Mouse (Mus musculus): ENCODE results near the gene Zfp575.

Gene Zfp575

DNA sequence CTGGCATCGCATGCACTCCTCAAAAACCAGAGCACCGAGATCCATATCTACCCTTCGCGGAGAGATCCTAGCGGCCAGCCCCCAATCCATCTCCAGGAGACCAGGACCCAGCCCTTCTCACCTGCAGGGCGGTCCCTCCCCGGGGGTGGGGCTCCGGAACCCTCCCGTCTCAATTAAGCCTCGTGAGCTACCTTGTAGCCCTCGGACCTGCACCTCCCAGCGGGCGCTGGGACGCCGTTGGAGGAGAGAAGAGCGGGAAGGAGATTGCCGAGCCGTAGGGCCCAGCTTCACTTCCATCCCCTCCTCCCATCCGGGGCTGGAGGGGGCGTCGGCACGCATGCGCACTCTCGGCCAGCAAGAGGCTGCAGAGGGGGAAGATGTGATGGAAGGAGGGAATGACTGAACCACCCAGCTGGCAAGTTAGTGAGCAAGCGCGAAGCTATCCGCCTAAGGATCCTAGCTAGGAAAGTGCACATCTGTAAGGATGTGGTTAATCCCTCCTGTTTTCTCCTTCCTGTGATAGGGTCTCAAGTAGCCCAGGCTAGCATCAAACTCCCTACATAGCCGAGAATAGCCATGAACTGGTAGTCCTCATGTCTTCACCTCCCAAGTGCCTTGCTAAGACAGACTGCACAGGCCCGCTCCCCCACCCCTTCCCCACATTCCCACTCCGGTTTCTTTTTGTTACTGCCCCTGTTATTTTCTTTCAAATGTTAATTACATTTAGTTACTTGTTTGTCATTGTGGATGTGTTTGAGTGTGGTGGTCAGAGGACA, at the start of gene Zfp575, which contains the start of gene Ethe1:
TSS of gene Zfp575 (minus strand) at position 312 of the 776 bp plus-strand sequence.
TSS of gene Ethe1 (plus strand) at position 214 of the 776 bp plus-strand sequence.
- TF ChIP-seq GATA4 (IDR thresholded peaks at IDR 0.05; ENCODE audit: insufficient replicate concordance, low read length), result no peak

DNA sequence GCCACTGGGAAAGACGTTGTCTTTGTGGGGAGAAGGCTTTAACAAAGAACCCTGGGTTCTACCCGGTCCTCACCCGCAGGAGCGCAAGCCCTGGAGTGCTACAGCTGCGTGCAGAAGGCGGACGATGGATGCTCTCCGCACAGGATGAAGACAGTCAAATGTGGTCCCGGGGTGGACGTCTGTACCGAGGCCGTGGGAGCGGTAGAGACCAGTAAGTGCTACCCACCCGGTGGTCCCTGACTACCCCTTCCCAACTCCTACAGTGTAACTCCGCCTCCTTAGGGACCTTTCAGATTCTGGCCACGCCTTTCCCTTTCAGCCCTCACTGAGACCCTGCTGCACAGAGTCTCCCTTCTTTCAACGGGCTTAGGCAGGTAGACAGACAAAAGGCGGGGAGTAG, 49.6 kb upstream of the Zfp575 start:
- TF ChIP-seq GATA4 (IDR thresholded peaks at IDR 0.05; ENCODE audit: insufficient replicate concordance, low read length), result no peak

DNA sequence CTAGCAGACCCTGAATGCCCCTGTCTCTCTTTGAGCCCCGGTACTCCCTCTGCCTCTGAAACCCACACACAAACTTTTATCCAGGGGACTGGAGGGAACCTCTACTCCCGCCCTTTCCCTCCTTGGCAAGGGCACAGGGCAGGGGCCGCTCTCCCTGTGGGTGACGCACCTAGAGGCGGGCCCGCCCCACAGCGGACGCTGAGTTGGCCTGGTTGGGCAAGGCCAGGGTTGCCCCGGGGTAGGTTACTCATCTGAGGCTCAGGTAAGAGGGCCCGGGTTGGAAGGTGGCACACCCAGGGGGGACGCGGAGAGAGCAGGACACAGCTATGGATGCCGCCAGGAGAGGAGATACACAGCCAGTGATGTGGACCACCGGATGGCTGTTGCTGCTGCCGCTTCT, 48.8 kb upstream of the Zfp575 start, which contains the start of gene Lypd3:
TSS of gene Lypd3 (plus strand) at position 287 of the 400 bp plus-strand sequence.
- no peak for TF ChIP-seq GATA4 (IDR thresholded peaks at IDR 0.05; ENCODE audit: insufficient replicate concordance, low read length)

DNA sequence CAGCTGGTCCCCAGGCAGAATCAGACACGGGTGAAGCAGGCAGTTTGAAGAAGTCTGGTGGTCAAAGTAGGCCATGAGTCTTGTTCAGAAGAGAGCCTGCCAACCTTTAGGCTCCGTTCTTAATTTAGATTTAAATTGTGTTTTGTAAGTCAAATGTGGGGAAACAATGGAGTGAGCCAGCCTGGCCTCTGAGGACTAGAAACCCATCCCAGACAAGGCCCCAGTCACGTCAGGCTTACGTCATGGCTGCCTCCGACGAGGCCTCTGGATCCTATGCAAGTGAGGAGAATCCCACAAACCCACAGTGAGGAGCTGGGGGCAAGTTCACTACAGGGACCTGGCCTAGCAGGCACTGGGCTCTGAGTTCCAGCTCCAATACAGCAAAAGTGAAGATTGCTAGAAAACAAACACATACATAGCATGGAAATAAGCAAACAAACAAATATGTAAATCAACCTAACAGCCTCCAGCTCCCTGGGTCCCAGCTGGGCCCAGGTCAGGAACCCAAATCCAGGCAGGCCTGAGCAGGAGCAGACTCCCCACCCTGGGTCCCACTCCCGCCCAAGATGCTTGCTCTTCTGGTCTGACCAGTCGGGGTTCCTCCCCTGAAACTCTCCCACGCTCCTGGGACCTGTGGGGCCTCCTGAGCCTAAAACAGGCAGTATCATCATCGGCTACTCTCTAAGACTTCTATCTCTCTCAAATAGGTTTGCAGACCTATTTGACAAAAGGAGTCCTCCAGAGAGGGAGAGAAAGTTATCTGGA, 42.9 kb upstream of the Zfp575 start:
- TF ChIP-seq GATA4 (IDR thresholded peaks at IDR 0.05; ENCODE audit: insufficient replicate concordance, low read length), result no peak

DNA sequence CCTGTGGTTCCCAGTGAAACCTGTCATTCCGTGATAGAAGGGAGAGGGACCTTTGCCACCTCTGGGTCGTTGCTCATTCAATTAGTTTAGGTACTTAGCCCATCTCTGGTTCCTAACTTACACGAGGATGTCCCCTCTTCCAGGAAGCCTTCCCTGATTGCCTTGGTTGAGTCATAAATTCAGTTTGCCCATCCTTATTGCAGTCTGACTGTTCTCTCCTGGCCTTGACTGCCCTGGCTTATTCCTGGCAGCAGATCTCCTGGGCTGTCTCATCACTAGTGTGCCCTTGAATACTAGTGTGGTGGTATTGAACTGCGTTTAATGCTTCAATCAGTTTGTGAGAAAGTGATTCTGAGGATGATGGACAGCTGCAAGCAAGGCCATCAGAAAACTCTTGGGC, 42.2 kb upstream of the Zfp575 start:
- TF ChIP-seq GATA4 (IDR thresholded peaks at IDR 0.05; ENCODE audit: insufficient replicate concordance, low read length), result no peak

DNA sequence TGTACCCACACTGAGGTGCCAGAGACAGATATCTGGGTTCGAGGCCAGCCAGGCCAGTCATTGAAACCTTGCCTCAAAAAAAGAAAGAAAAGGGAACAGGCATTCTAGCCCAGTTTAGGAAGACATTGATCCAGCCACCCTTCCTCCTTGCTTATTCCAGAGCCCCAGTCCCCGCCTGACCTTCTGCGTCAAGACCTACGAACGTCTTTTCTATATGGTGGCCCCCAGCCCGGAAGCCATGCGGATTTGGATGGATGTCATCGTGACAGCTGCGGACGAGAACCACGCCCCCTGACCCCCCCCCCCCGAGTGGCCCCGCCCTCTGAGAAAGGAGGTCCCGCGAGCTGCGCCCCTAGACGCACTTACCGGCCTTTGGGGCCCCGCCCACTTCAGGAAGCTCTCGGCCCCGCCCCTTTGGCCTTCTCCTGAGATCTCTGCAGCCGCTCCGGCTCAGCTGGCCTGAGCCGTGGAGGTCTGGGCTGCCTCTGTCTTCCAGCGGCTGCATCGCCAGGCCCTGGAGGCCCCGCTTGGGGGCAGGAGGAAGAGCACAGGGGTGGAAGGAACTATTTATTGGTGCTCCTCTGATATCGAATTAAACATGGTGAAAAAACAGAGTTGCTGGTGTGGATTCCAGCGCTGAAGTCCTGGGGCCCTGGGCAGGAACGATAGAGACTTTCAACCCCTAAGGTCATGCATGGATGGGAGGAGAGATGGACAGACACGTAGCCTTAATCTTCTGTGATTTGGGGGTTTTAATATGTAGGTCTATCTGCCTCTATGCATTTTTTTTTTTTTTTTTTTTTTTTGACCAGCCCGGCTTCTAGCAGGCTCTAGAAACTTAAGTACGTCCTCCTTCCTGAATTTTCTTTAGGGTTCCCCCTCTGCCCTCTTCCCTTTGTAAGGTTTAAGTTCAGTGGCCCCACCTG, 41.5 kb upstream of the Zfp575 start:
- TF ChIP-seq GATA4 (IDR thresholded peaks at IDR 0.05; ENCODE audit: insufficient replicate concordance, low read length), result no peak

DNA sequence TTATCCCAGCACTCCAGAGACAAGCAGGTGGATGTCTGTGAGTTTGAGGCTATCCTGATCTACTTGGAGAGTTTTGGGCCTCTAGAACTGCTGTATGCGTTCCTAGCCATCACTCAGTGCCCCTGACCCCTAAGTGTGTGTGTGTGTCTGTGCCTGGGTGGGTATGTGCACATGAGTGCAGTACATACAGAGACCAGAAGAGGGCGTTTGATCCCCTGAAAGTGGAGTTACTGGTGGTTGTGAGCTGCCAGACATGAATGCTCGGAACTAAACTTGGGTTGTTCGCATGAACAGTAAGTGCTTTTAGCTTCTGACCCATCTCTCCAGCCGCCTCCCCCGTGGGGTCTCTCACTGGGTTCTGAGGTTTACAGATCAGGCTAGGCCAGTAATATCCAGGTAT, 35.5 kb upstream of the Zfp575 start:
- TF ChIP-seq GATA4 (IDR thresholded peaks at IDR 0.05; ENCODE audit: insufficient replicate concordance, low read length), result no peak

DNA sequence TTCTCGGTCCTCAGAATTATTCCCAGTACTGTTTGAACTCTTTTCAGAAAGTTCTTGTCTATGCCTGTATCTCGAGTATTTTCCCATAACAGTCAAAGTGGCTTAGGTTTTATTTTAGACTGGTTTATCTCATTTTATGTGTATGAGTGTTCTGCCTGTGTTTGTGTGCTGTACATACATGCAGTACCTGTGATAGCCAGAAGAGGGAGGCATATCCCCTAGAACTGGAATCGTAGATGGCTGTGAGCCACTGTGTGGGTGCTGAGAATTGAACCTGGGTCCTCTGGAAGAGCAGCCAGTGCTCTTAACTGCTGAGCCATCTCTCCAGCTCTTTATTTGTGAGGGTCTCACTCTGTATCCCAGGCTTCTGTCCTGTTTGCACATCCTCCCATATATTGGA, 33.8 kb upstream of the Zfp575 start:
- TF ChIP-seq GATA4 (IDR thresholded peaks at IDR 0.05; ENCODE audit: insufficient replicate concordance, low read length), result no peak

DNA sequence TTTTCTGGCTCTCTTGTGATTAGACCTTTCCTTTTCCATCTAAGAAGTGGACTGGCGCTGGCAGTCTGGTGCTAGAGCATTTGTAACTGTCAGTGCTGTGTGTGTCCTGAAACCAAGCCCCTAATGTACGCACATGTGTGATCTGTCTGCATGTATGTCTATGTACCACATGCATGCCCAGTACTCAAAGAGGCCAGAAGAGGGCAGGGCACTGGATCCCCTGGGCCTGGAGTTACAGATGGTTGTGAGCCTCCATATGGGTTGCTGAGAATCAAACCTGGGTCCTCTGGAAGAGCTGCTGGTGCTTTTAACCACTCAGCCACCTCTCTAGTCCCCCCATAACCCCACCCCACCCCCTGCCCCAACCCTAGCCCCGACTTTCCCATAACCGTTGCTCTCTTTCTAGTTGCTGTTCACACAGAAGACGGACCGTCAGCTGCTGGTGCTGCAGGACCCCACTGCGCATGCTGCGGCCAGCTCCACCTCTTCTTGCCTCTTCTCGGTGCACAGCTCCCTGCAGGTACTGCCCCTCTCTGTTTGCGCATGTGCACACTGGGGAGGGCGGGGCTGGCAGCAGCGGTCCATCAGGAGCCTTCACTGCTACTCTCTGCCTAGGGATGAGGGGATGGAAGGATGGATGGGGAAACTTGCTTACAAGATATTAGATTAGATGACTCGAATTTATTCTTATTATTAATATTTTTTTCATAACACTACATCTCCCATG, 32.4 kb upstream of the Zfp575 start:
- TF ChIP-seq GATA4 (IDR thresholded peaks at IDR 0.05; ENCODE audit: insufficient replicate concordance, low read length), result no peak

DNA sequence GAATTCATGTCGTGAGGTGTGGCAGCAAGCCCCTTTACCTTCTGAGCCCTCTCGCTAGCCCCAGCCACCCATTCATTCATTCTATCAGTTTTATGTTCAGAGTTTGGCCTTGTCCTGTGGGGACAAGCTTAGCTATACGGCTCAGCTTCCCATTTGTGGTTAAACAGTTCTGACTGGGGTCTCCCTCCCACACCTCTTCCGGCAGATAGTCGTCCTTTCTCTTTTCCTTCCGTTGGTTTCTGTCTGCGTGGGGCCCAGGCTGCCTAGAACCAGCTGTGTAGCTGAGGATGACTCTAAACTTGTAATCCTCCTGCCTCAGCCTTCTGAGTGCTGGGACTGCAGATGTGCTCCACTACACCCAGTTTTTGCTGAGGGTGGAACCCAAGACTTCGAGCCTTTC, 30.3 kb upstream of the Zfp575 start:
- no peak for TF ChIP-seq GATA4 (IDR thresholded peaks at IDR 0.05; ENCODE audit: insufficient replicate concordance, low read length)

DNA sequence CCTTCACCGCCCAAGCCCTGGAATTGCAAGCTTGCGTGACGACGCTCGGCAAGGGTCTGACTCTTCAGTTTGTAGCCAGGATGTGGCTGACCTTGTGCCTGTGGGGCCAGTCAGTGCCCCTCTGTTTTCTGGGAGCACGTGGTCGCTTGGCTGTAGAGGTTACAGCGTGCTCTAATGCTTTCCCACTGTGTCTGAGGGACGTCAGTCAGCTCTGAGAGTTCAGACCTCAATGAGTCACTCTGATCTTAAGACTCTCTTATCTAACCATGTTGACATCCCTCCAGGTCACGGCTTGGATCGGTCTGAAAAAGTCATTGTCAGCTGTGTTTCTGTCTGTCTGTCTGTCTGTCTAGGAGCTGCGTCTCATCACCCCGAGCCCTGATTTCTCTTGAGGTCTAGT, 27.4 kb upstream of the Zfp575 start:
- no peak for TF ChIP-seq GATA4 (IDR thresholded peaks at IDR 0.05; ENCODE audit: insufficient replicate concordance, low read length)

DNA sequence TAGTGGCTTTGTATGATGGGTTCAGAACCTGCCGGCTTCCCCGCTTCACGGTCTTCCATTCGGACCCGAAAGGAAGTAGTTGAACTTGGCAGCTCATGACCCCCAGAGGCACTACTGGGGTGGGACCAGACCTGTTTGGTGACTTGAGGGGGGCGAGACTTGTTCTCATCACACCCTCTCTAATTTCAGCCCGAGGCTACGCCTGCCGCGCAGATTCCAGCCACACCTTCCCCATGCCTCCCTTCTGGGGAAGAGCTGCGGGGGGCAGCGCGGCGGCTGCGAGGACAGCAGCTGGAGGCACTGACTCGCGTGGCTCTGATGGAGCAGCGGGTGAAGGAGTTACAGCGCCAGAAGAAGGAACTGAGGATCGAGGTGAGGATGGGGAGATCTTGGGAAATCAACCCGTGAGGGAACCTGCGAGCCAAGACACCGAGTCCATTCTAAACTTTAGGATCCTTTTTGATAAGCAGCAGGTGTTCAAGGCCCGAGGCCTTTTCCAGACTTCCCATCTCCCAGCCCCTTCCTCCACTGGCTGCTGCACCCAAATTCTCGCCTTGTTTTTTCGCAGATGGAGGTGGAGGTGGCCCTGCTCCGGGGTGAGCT, 25.0 kb upstream of the Zfp575 start:
- no peak for TF ChIP-seq GATA4 (IDR thresholded peaks at IDR 0.05; ENCODE audit: insufficient replicate concordance, low read length)

DNA sequence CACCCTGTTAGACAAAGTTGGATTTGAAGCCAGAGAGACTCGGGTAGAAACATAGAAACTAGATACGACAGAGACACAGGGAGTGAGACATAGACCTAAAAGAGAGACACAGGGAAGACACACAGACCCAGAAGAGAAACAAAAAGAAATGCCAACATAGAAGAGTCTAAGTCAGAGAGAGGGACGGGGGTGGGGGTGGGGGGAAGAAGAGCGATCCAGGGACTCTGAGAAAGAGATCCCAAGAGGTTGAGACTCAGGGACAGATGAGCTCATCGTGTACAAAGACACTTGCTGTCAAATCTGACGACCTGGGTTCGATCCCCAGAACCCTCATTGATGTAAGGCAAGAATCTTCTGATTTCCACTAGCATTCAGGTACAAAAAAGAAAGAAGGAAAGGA, 24.3 kb upstream of the Zfp575 start:
- TF ChIP-seq GATA4 (IDR thresholded peaks at IDR 0.05; ENCODE audit: insufficient replicate concordance, low read length), result no peak

DNA sequence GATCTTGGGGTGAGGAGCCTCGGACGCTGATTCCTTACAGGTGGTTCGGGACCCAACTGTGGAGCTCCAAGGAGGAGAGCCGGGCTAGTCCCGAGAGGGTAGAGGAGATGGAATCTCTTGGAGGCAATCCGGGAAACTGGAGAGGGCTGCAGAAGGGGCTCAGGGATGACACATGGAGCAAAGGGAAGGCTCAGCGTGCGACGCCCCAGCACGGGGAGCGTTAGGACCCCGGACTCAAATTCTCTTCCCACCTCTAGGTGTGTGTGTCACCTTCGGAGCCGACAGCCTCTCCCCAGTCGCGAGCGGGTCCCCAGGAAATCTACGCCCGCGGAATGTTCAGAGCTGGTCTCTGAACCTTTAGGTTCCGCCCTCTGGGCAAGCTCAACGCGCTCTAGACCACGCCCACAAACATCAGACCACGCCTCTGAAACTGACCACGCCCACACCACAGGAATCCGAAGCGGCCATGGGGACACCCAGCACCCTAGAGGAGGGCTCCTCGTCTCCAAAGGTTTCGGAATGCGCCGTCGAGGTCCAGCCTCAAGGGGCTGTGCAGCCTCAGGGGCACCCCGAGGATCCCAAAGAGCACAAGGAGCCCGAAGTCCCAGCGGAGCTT, 23.5 kb upstream of the Zfp575 start:
- no peak for TF ChIP-seq GATA4 (IDR thresholded peaks at IDR 0.05; ENCODE audit: insufficient replicate concordance, low read length)
